Mouse (Mus musculus): ENCODE results near the gene Boc. TPM values are rescaled to one million over a fixed set of nuclear protein-coding genes. Genes with fewer than 3 reads are reported as not detected.
A peak's percentile ranks its signal among the peaks of the same experiment; 100 is the strongest.
"Not testable (repeated sequence)": the region's sequence is repeated elsewhere in the genome, so short reads cannot be mapped to it uniquely, and the experiment has no call there.

Gene Boc
- total RNA-seq, 1 experiment from 2014 or later = not detected

GRCm38 (mm10) chr16:44475281-44475680 is 83.4 kb downstream of the Boc start:
- no peak for ATAC-seq (replicated peaks; ENCODE audit: insufficient number of reproducible peaks, low FRiP score, low TSS enrichment, poor library complexity, severe bottlenecking)

DNA sequence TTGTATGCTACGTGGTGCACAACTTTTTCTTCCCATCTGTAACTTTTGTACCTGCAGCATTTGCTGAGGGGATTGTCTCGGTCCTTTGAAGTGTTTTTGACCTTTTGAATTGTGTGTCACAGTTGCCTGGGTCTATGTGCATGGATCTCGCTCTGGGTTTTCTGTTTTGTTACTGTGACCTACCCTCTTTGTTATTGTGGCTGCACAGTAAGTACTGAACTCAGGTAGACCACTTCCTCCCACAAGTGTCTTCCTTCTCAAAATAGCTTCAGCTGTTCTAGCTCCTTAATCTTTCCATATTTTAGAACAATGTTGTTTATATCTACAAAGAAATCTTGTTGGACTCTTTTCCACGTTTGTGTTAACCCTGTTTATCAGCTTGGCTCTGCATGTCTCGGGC is 97.8 kb downstream of the Boc start:
- no peak for ATAC-seq (replicated peaks; ENCODE audit: insufficient number of reproducible peaks, low FRiP score, low TSS enrichment, poor library complexity, severe bottlenecking)

DNA sequence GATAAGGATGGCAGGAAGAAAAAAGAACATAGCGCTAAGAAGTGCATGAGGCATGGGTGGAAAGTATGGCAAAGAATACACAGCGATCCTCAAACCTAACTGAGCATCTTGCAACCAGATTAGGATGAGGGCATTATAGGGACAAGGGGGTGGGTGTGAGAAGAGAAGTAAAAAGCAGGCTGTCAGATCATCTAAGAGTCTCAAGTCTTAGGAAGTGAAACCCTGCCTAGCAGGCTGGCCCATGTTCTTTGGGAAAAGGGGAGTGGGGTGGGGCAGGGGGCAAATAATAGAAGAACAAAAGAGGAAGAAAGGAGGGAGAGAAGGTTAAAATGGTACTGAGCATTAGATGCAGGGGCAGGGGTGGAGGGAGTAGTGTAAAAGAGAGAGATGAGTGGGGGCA is 99.9 kb downstream of the Boc start:
- ATAC-seq (replicated peaks; ENCODE audit: insufficient number of reproducible peaks, low FRiP score, low TSS enrichment, poor library complexity, severe bottlenecking) = no peak

DNA sequence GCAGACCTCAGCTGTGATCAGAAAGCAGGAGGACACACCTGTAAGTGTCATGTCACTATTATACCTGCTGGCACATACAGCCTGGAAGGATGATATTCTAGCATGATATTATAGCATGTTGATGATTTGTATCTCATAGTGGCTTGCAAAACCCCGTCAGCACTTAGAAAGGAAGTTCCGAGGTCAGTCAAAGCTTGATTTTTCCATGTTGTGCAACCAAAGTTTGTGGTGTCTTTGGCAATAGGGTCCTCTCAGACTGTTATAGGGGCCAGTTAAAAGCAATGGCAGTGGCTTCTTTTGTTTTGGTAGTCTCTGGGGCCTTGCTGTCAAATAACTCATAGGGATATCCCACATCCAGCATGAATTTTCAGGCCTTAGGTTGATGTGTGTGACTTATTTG is 100.8 kb downstream of the Boc start:
- ATAC-seq (replicated peaks; ENCODE audit: insufficient number of reproducible peaks, low FRiP score, low TSS enrichment, poor library complexity, severe bottlenecking) = peak; percentile 29; the same call in 1 of the 2 replicates

GRCm38 (mm10) chr16:44441913-44442312 is 116.8 kb downstream of the Boc start:
- not testable (repeated sequence) for ATAC-seq (replicated peaks; ENCODE audit: insufficient number of reproducible peaks, low FRiP score, low TSS enrichment, poor library complexity, severe bottlenecking)

- no peak for ATAC-seq (replicated peaks; ENCODE audit: insufficient number of reproducible peaks, low FRiP score, low TSS enrichment, poor library complexity, severe bottlenecking)
Observed at GRCm38 (mm10) chr16:44435481-44435880, 123.2 kb downstream of the Boc start.

Other genes with a start within 250 kb of the Boc start
- gene Sidt1, start 225.7 kb downstream of the Boc start, total RNA-seq (2017) = 4.0 to 16.8 TPM (median 10.8 TPM) in 3 replicates
- gene Spice1, start 211.8 kb downstream of the Boc start, total RNA-seq (2017) = 11.7 to 50.5 TPM (median 19.1 TPM) in 3 replicates
- 0.67 TPM in 1 of 3 replicates, not detected in the others for gene Cfap44, start 164.1 kb downstream of the Boc start, total RNA-seq (2017)
- 7.9 to 14.6 TPM (median 11.3 TPM) in 3 replicates for gene Nepro, start 165.4 kb upstream of the Boc start, total RNA-seq (2017)
- 4.6 to 10.2 TPM (median 8.2 TPM) in 3 replicates for gene Gtpbp8, start 187.5 kb upstream of the Boc start, total RNA-seq (2017)
- gene Cd200r1, start 206.8 kb upstream of the Boc start, total RNA-seq (2017) = 2.0 to 11.8 TPM (median 6.8 TPM) in 3 replicates

Data from monocyte, adult 5-6 weeks (primary cell).